Mouse (Mus musculus) kidney, adult 11 months (tissue): ENCODE results near the gene Anxa1.

Experiments used
- DNase-seq: peaks from one replicate; pipeline ENCODE4 v3.0.0; 2022

Gene Anxa1

DNA sequence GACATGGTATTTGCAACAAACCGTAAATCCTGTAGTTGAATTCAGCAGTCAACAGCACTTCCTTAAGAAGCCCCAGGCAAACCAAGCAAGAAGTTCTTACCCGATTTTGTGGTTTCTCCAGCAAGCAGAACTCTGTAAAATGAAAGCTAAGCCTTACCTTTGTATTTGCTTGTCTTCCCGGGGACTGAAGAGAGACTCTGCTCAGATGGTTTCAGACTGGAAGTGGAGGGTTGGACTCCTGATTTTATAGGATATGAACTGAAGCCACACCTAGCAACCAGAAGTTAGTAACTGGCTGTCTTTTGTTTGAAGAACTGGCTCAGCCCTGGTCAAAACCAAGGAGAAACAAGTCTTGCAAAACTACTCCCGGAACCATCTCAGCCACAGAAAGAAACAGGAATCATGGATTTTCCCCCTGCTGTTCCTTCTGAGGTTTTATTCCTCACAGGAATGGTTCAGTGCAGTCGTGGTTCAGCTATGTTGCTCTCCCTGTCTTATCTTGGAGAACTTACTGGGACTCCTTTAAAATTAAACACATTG, at the start of gene Anxa1:
Gene Anxa1, minus strand, starts transcription at position 490 of the 540 bp plus-strand sequence.
- DNase-seq = no peak

GRCm38 (mm10) chr19:20437043-20437442, 46.3 kb upstream of the Anxa1 start:
- no peak for DNase-seq

DNA sequence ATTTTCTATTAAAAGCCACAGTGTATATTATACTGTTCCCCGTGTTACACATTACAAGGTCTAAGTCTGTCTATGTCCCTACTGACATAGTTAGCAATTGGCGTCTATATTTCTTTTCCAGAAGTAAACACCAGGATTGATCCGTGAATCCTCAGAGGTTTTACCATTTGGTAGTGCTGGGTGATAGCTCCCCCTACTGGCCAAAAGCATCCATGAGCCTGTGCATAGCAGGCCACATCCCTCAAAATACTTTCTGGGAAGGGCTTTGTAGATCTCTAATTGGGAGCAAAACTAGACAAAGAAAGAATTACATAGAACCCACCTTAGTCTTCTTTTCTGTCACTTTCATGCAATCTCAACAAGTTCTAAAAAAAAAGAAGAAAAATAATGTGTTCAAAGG, 43.8 kb upstream of the Anxa1 start:
- DNase-seq = peak; percentile 12

- no peak for DNase-seq
Measured at GRCm38 (mm10) chr19:20433966-20434365, 43.2 kb upstream of the Anxa1 start.

DNA sequence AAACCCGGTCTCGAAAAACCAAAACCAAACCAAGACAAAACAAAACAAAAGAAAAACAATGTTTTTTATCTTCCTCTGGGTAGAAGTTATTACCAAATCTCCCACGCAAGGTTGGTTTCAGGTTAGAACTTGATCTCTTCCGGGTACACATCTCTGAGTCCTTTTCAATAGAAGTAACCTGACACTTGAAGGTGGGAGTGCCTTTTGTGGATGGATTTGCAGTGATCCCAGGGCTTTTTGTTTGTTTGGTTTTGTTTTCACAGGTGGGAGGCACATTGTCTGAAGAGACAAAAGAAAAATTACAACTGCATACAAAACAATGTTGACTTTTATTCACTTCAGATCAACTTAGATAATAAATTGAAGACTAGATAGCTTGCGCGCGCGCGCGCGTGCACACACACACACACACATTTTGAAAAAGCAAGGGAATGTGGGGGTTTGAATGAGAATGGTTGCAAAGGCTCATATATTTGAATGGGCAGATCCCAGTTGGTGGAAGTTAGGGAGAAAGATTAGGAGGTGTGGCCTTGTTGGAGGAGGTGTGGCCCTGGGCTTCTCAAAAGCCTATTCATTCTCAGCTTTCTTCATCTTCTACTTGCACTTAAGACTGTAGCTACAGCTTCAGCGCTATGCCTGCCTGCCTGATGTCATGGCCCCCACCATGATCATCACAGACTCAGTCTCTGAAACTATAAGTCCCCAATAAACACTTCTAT, 35.9 kb upstream of the Anxa1 start:
- no peak for DNase-seq

GRCm38 (mm10) chr19:20411276-20411675, 20.5 kb upstream of the Anxa1 start:
- DNase-seq = no peak

GRCm38 (mm10) chr19:20409541-20410528, 19.1 kb upstream of the Anxa1 start:
- no peak for DNase-seq

DNA sequence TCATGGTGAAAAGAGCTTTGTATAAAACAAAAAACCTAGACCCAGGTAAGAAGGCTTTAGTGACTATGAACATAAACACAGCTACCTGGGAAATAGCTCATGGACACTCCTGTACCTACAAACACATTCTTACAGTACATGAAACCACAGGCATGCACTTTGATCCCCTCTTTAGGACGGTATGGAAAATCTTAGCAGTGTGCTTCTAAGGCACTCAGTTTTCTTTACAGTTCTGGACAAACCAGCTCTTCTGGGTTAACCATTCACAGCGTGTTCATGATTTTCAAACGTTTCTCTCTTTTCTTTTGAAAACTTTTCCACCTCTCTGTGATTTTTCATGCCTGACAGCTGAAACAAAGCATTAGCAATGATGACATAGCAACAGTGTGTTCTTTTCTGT, 15.7 kb upstream of the Anxa1 start:
- no peak for DNase-seq

DNA sequence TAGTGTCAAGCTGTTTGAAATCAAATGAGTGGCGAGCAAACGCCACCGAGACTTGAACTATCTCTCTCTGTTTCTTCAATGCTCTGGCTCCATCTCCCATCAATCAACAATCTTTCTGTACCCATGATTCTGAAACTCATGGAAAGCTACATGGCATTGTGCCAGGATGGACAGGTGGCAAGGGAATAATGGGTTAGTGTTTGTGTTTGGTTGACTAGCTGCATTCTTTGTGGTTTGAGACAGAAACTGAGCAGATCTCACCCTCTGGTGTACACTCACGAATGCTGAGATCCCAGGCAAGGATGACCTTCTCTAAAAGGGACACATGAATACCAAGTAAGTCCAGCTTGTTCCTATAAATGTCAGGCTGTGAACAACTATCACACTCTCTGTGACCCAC, 14.3 kb upstream of the Anxa1 start:
- no peak for DNase-seq

DNA sequence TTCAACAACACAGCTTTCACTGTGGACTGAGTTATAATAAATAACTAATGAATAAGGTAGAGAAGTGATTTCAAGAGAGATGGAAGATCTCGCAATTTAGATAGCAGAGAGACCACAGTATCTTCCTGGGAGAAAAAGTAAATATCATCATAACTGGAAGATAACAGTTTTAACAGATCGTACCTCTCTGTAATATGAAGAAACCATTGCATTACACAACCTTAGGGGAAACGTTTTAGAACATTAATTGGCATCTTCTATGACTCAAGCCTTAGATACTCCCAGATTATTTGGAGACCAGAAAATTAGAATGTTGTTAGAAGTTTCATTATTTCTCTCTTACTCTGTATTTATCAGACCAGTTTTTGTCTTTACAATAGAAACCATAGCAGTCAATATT, 13.0 kb upstream of the Anxa1 start:
- no peak for DNase-seq

- no peak for DNase-seq
Measured at GRCm38 (mm10) chr19:20403219-20403618, 12.5 kb upstream of the Anxa1 start.

DNA sequence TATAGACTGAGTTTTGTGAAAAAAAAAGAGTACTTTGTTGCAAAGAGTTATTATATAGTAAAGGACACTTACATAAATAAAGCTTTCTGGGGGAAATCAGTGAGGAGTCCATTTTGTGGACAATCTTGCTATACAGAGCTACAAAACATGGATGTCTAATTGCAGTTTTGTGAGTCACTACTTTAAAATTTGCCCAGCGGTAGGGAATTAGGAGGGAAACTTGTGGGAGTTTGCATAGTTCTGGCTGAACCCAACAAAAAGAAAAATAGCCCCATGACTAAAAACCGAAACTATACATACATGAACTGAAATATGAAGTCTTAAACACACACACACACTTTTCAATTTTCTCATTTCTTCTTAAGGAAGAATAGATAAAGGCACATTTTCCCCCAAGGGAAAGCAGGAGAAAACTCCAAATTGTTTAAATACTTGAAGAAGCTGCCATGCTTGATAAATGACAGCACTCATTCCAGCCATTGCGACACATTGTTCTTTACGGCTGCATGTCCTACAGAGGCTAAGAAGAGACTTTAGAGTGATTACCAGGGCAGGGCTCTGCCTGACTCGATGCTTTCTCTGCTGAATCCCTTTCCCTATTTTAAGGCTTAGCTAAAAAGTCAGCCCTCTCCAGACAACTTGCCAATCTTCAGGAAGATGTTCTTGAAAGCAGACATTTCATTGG, 11.9 kb upstream of the Anxa1 start:
- DNase-seq = no peak

DNA sequence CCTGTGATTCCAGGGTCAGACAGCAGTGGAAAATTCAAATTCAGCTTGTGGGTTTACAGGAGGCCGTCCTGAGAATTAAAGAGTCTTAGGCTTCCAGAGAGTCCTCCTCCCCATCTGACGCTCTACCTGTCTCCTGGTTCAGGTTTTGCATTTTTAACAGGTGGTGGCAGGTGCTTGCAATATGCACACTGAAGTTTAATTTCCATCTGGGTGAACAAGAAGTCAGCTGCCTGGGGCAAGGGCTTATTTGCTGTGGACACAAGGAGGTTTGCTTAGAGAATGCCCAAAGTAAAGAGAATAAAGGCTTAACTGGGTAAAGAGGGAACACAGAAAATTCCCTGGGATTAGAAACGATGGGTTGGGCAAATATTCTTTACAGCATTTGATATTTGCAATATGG, 11.2 kb upstream of the Anxa1 start:
- DNase-seq = peak; percentile 28

GRCm38 (mm10) chr19:20399187-20399586, 8.4 kb upstream of the Anxa1 start:
- no peak for DNase-seq

DNA sequence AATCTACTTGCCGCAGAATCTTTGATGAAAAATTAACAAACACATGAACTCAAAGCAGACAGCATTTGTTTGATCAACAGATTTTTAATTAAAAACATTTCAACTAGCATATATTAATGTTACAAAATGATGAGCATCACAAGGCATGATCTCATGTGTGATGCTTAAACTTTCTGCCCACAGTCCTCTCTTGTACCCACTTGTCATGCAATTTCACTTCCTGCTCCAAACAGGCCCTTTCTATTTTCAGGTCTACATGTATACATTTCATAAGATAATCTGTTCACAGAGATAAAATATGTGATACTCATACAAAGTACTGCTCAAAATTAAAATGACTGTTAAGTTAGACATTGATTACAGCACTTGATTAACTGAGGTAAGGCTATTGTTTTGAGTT, 6.3 kb upstream of the Anxa1 start:
- DNase-seq = no peak

- no peak for DNase-seq
Measured at GRCm38 (mm10) chr19:20393556-20394274, 3.0 kb upstream of the Anxa1 start.

DNA sequence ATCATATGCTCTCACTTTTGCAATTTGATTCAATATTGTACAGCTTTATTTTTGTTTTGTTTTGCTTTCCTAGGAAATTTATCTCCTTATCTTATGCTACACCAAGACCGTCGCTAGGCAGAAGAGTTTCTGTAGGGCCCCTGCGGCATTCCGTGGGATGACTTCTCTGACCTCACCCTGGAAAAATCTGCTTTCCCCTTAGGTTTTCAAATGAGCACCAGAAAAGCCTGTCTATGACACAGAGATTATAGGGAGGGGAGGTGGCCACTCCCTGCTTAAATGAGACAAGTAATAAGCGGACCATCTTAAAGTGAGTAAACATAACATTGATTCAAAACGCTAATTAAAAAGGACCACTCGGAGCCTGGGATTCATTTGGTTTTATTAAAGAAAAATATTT, 1.0 kb downstream of the Anxa1 start:
- no peak for DNase-seq

GRCm38 (mm10) chr19:20389245-20389644, 1.5 kb downstream of the Anxa1 start:
- no peak for DNase-seq

- DNase-seq = no peak
Measured at GRCm38 (mm10) chr19:20388276-20388675, 2.5 kb downstream of the Anxa1 start.

DNA sequence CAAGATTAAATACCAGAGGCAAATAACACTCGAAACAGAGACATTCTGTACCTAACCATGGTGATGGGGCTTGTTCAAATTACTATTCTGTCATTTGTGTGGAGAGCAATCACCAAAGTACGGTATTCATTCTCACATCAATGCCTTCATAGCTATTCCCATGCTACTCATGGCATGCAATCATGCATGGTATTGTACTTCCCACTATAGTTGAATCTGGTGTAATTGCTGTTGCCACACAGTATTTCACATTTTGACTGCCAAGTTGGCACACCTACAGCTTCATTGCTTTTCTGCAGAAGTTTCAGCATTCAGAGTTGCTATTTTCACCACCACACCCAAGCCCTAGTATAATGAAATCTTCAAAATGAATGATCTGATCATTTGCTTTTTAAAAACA, 4.4 kb downstream of the Anxa1 start:
- DNase-seq = no peak

GRCm38 (mm10) chr19:20385645-20386044, 5.1 kb downstream of the Anxa1 start:
- no peak for DNase-seq

GRCm38 (mm10) chr19:20381207-20381752, 9.5 kb downstream of the Anxa1 start:
- DNase-seq = no peak
